Mouse (Mus musculus): ENCODE data around the gene Skint9. TPM values are rescaled to one million over a fixed set of nuclear protein-coding genes. Genes with fewer than 3 reads are reported as not detected.

Skint9 gene
- polyA plus RNA-seq (2012; ENCODE audit: low replicate concordance), result not detected in 2 replicates

DNA sequence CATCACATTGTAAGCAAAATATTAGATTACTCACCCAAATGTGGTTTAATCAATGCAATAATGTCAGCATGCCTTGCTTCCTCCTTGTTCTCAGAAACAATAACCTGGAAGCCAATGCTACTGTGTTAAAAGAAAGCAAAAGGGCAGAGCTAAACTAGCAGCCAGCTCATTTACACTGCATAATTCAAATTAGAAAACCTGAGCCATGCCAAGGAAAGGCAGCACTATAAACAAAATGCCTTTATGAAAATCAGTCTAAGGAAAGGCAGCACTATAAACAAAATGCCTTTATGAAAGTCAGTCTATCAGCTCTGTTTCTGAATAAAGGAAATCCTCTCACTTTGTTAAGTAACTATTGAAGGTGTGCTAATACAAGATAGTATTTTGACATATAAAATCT lies at the start of gene Skint9:
Skint9 (minus strand) TSS at position 101 of the 400 bp plus-strand sequence.

Other genes starting within 250 kb of the Skint9 start
- gene Skint3, start 201.7 kb downstream of the Skint9 start, polyA plus RNA-seq (2012; ENCODE audit: low replicate concordance), result not detected in 2 replicates
- gene Skint2, start 123.2 kb upstream of the Skint9 start, polyA plus RNA-seq (2012; ENCODE audit: low replicate concordance), result not detected in 2 replicates